Mouse (Mus musculus) large intestine, adult 2 months (tissue): ENCODE data around the gene Nup153. TPM values are rescaled to one million over a fixed set of nuclear protein-coding genes. Genes with fewer than 3 reads are reported as not detected.

Experiments used
- DNase-seq: peaks from one replicate; pipeline ENCODE4 v3.0.0-alpha.2; 2012; ENCODE audit warnings: low read depth, low spot score
- WGBS: fragments of 180-500 bp; shearing (Covaris S2); methylation state at CpG from one replicate; pipeline ENCODE4 v1.1.7; 2018; 5-methylcytosine and 5-hydroxymethylcytosine counted together
- polyA plus RNA-seq: library from polyadenylated mRNA; depleted of rRNA; stranded (reverse); fragments of >200 nt; gene quantifications from 2 replicates; pipeline ENCODE4 v1.2.3, GENCODE M21; 2012

Nup153 gene
- polyA plus RNA-seq, 1 experiment = 27.2 TPM

GRCm38 (mm10) chr13:46682921-46683320, 44.8 kb downstream of the Nup153 start:
- no peak for DNase-seq
- WGBS = 70% methylated on average over 2 of the region's 2 CpGs

- no peak for DNase-seq
- WGBS = 63% methylated on average over 4 of the region's 4 CpGs
These were observed 50.0 kb downstream of the Nup153 start for GRCm38 (mm10) chr13:46677721-46678120.

GRCm38 (mm10) chr13:46674601-46675000, 53.1 kb downstream of the Nup153 start:
- whole genome bisulfite sequencing = 50% methylated on average over 2 of the region's 2 CpGs
- DNase-seq = no peak

GRCm38 (mm10) chr13:46670514-46670913, 57.2 kb downstream of the Nup153 start:
- WGBS = 48% methylated on average over 9 of the region's 9 CpGs
- no peak for DNase-seq

GRCm38 (mm10) chr13:46669620-46670271, 58.0 kb downstream of the Nup153 start:
- 2% methylated on average over 69 of the region's 96 CpGs for WGBS
- DNase-seq = no peak

- 1% methylated on average over 46 of the region's 46 CpGs for WGBS
- DNase-seq = peak; percentile 63
These were observed 58.6 kb downstream of the Nup153 start, which contains the start of gene Fam8a1 for GRCm38 (mm10) chr13:46669048-46669619. Fam8a1 (plus strand) TSS chr13:46669522.

GRCm38 (mm10) chr13:46663461-46663964, 64.2 kb downstream of the Nup153 start:
- DNase-seq = no peak
- WGBS = 20% methylated on average over 4 of the region's 4 CpGs

GRCm38 (mm10) chr13:46659211-46659610, 68.5 kb downstream of the Nup153 start:
- no peak for DNase-seq
- WGBS = 90% methylated on average over 5 of the region's 5 CpGs

GRCm38 (mm10) chr13:46654566-46654965, 73.2 kb downstream of the Nup153 start:
- WGBS = 87% methylated on average over 5 of the region's 5 CpGs
- no peak for DNase-seq

GRCm38 (mm10) chr13:46653671-46654070, 74.1 kb downstream of the Nup153 start:
- DNase-seq = no peak
- WGBS = 65% methylated on average over 4 of the region's 4 CpGs

- DNase-seq = no peak
These were observed 75.1 kb downstream of the Nup153 start for GRCm38 (mm10) chr13:46652671-46653070.

GRCm38 (mm10) chr13:46651853-46652252, 75.9 kb downstream of the Nup153 start:
- WGBS = 80% methylated on average over 7 of the region's 7 CpGs
- DNase-seq = no peak

More at GRCm38 (mm10) chr13:46652671-46653070, 75.1 kb downstream of the Nup153 start:
- WGBS = 62% methylated on average over 7 of the region's 7 CpGs

GRCm38 (mm10) chr13:46645476-46645875, 82.3 kb downstream of the Nup153 start:
- WGBS = 91% methylated on average over 6 of the region's 6 CpGs
- no peak for DNase-seq

GRCm38 (mm10) chr13:46644175-46644574, 83.6 kb downstream of the Nup153 start:
- no peak for DNase-seq
- WGBS = 46% methylated on average over 6 of the region's 6 CpGs

- DNase-seq = no peak
- 86% methylated on average over 4 of the region's 4 CpGs for WGBS
These were observed 85.4 kb downstream of the Nup153 start for GRCm38 (mm10) chr13:46642318-46642717.

- 68% methylated on average over 10 of the region's 10 CpGs for WGBS
- DNase-seq = no peak
These were observed 86.9 kb downstream of the Nup153 start for GRCm38 (mm10) chr13:46640608-46641468.

GRCm38 (mm10) chr13:46634133-46634488, 93.6 kb downstream of the Nup153 start:
- no peak for DNase-seq
- 72% methylated on average over 6 of the region's 6 CpGs for WGBS

GRCm38 (mm10) chr13:46633320-46634132, 94.2 kb downstream of the Nup153 start:
- DNase-seq = no peak
- WGBS = 76% methylated on average over 18 of the region's 18 CpGs

GRCm38 (mm10) chr13:46632796-46633195, 94.9 kb downstream of the Nup153 start:
- DNase-seq = no peak
- WGBS = 56% methylated on average over 4 of the region's 4 CpGs
